ENCODE assay signal across 8 mouse cellular contexts in the genomic region with DNA sequence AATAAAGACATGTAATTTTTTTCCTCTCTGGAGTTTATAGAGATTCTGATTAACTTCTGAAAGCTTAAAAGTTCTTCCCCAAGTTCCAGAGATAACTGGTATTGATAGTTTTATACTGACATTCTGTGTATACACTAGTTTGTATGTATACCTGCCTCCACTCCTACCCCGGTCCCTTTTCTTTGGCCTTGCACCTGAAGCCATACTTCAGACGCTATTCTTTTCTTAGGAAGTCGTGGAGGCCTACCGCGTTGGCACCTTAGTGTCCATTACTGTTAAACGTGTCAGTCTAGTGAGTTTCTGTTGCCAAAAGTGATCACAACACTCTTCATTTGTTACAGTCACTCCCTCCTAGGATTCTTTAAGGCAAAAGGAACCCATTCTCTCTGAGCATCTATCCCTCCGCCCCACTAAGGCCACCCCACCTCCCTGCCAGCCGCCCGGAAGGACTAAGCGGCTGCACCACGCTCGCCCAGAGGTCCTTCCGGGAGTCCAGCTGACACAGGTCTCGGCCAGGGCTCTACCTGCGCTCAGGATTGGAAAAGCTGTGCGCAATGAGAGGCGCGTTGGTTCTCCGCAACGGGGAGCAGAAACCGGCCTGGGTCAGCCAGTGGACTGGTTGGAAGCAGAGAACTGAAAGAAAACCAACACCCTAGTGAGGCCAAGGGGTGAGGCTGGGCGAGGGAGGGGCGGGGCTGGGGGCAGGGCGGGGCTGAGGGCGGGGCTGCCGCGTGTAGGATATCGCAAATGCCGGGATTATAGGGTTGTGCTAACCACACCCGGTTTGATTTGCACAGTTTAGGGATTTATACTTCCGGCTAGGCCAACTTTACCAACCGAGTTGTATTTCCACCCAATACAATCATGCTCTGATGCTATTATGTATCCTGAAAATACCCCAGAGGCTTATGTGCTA. TPM values are rescaled to one million over a fixed set of nuclear protein-coding genes. Genes with fewer than 3 reads are reported as not detected.
A peak's percentile ranks its signal among the peaks of the same experiment; 100 is the strongest.
DNase-seq lines count a peak whose midpoint lies in the region; ATAC-seq and TF ChIP-seq lines count a peak whose summit lies in the region.

Tep1 (minus strand) TSS at position 672 of the 916 bp plus-strand sequence.

- peak; percentile 96 for ATAC-seq in megakaryocyte progenitor cell, adult 5-6 weeks (replicated peaks; ENCODE audit: poor library complexity)

- peak within 1 kb of the TSS; percentile 80 for H3K4me3 ChIP-seq in cortical plate, adult 2 months (ENCODE audit: insufficient read depth, low read length)

- no peak for TF ChIP-seq CTCF in cortical plate, adult 2 months (IDR thresholded peaks at IDR 0.05; ENCODE audit: extremely low read depth, insufficient read depth, low read length)

- peak; percentile 84 to 95 for DNase-seq in adrenal gland, adult (ENCODE audit: inconsistent age in 2 of 2, low spot score in 1 of 2)
- DNase-seq in gastrocnemius, postnatal 10 days: peak; percentile 69
- DNase-seq in hindlimb bud, embryonic 11.5 days (ENCODE audit: extremely low spot score, low read depth, low spot score): peak; percentile 28
- peak; percentile 13 to 84 for DNase-seq in left cerebral cortex, postnatal 10 days (ENCODE audit: extremely low spot score in 1 of 2, low spot score in 2 of 2)
- peak; percentile 48 to 52 for DNase-seq in right cerebral cortex, postnatal 10 days (ENCODE audit: low spot score in 2 of 2)
- peak; percentile 66 to 74 for DNase-seq in urinary bladder, postnatal 36 days (ENCODE audit: low spot score in 2 of 2)

- intact Hi-C loops in left cerebral cortex, postnatal 10 days (cut with DNase I): no loop called here

- no peak within 1 kb of the TSS for H3K27ac ChIP-seq in cortical plate, adult 2 months (ENCODE audit: insufficient read depth, low read length)

- H3K4me1 ChIP-seq in cortical plate, adult 2 months (ENCODE audit: control insufficient read depth, insufficient read depth, low read length): no peaks in the 10 kb centered on the region

- TF ChIP-seq POLR2A in cortical plate, adult 2 months (IDR thresholded peaks at IDR 0.05; ENCODE audit: extremely low read depth, insufficient read depth, low read length): peak; percentile 24; the same call in 1 of the 2 replicates

RNA-seq across cellular contexts. Expression of gene Tep1, which starts in this region (rescaled TPM):
- polyA plus RNA-seq in cortical plate, adult 2 months (2012; rRNA removed): 4.4 and 4.6 TPM in 2 replicates
- 10 to 100 TPM in 1 of 2 experiments, 1 to 10 TPM in 1; 9.6 to 11.1 TPM for total RNA-seq in gastrocnemius, postnatal 10 days (2021)
- 1 to 10 TPM; 2.7 to 5.3 TPM for total RNA-seq in left cerebral cortex, postnatal 10 days (2021)
- total RNA-seq in megakaryocyte progenitor cell, adult 5-6 weeks (2015): 32.3 and 37.7 TPM in 2 replicates
- total RNA-seq in megakaryocyte progenitor cell, adult 5-6 weeks (2017): 8.4 and 21.0 TPM in 2 replicates

Comparison
In these comparisons a context has a peak if more than half of its experiments do, and no peak if none do; other contexts are left out.
1. DNase-seq: peak in every context shown above with its lines; median percentile 90 in adrenal gland, adult; 70 in urinary bladder, postnatal 36 days; 69 in gastrocnemius, postnatal 10 days; 50 in right cerebral cortex, postnatal 10 days; 48 in left cerebral cortex, postnatal 10 days; 28 in hindlimb bud, embryonic 11.5 days.